Mouse (Mus musculus): ENCODE measurements around the gene Scrn2.
A peak's percentile ranks its signal among the peaks of the same experiment; 100 is the strongest.

The Scrn2 gene

GRCm38 (mm10) chr11:97017696-97018582 is 11.8 kb upstream of the Scrn2 start:
- no peak for DNase-seq (ENCODE audit: low read depth, low spot score)

GRCm38 (mm10) chr11:97018583-97019344 is 11.0 kb upstream of the Scrn2 start:
- DNase-seq (ENCODE audit: low read depth, low spot score) = no peak

GRCm38 (mm10) chr11:97019345-97019708 is 10.4 kb upstream of the Scrn2 start:
- no peak for DNase-seq (ENCODE audit: low read depth, low spot score)

GRCm38 (mm10) chr11:97021121-97021765 is 8.5 kb upstream of the Scrn2 start:
- DNase-seq (ENCODE audit: low read depth, low spot score) = no peak

DNA sequence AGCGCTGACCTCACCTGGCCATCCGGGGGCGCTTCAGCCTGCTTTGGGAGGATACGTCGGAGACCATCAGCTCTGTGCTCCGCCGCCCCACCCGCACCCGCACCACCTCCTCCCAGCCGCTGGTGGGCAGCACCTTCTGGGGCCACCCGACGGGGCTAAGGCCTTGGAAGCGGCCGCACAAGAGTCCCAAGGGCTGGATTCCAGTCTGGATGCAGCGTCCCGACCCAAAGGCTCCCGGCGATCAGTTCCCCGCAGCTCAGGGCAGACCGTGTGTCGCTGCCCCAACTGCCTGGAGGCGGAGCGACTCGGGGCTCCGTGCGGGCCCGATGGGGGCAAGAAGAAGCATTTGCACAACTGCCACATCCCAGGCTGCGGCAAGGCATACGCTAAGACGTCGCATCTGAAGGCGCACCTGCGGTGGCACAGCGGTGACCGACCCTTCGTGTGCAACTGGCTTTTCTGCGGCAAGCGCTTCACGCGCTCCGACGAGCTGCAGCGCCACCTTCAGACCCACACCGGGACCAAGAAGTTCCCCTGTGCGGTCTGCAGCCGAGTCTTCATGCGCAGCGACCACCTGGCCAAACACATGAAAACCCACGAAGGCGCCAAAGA is 7.8 kb upstream of the Scrn2 start:
- peak; percentile 80 for DNase-seq (ENCODE audit: low read depth, low spot score)

DNA sequence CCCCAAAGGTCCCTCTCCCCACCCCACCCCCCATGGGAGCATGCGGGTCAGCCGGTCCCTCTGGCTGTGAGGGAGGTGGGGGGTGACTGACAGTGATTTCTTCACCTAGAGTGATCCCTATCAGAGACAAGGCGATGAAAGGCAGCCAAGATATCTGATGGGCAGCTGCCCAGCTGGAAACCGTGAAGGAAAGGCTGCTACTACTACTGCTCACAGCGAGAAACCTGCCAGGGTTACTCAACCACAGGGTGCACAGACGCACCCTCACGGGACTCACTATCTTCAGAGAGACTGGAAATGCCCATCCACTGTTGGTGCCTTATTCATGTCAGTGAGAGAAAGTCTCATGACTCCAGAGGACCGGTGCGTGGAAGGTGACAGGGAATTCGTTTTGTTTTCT is 4.8 kb upstream of the Scrn2 start:
- DNase-seq (ENCODE audit: low read depth, low spot score) = no peak

DNA sequence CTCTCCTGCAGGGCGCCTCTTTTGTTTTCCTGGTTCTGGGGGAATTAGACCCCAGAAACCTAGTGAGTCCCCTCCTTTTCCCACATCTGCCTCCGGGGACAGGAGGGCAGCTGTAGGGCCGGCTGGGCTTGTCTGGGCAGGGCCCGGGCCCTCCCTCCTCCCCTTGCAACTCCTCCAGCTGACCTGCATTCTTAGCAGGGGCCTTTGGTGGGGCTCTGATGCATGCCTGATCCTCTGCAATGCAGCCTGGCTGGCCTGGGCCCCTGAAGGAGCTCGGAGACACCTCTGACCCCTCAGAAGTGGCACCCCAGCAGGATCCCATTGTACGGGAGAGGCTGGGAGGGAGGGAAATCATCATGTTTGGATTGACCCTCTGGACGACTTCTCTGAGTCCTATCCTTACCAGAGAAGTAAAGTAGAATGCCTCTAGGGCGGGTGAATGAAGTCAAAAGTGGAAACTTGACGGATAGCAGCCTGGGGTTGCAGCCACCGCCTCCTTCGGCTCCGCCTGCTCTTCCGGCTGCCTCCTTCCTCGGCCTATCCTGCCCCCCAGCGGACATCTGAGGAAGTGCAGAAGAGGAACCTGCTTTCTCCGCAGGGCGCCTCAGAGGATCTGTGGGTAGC is 3.9 kb upstream of the Scrn2 start:
- peak; percentile 94 for DNase-seq (ENCODE audit: low read depth, low spot score)

DNA sequence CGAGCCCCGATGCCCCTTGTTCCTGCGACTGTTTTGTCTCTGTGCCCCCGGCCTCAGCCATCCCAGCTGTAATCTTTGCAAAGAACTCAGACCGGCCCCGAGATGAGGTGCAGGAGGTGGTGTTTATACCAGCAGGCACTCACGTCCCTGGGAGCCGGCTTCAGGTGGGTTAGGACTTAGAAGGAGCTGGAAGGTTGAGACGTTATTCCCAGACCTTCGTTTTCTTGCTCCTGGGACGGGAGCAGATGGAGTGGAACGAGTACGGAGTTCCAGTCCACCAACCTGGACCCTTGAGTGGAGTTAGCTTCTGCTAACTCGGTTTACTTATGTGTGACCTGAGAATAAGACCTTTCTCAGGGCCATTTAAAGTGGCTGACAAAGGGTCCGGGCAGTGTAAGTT is 688 bp downstream of the Scrn2 start:
- DNase-seq (ENCODE audit: low read depth, low spot score) = no peak

DNA sequence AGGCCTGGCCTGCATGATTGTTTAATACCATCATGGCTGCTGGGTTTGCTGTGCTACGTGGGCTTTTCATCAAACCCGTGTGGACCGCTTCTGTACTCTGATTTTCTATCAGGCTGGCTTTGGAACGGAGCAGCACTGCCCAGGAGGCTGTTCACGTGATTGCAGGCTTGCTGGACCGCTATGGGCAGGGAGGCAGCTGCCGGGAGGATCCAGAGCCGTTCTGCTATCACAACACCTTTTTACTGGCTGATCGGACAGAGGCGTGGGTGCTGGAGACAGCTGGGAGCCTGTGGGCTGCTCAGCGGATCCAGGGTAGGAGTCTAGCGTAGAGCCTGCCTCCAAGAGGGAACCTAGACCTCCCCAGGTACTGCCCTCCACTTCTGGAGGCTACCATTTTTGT is 2.2 kb downstream of the Scrn2 start:
- no peak for DNase-seq (ENCODE audit: low read depth, low spot score)

- DNase-seq (ENCODE audit: low read depth, low spot score) = no peak
These were observed 2.8 kb downstream of the Scrn2 start for GRCm38 (mm10) chr11:97032499-97032898.

DNA sequence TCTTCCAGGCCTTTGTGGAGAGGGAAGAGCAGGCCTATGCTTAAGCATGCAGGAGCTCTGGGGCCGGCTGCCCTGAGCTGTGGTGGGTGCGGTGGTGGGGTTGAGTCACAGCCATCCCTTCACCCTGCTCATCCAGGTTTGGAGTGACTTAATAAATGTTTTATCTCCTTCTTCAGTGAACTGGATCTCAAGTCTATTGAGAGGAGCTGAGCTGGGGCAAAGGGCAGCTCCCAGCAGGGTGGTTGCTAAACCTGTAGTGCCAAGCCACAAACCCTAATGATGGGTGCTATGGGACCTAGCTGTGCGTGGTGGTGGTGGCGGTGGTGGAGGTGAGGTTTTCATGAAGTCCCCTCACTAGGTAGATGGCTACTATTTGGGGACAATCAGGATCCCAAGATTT is 4.0 kb downstream of the Scrn2 start:
- DNase-seq (ENCODE audit: low read depth, low spot score) = no peak

DNA sequence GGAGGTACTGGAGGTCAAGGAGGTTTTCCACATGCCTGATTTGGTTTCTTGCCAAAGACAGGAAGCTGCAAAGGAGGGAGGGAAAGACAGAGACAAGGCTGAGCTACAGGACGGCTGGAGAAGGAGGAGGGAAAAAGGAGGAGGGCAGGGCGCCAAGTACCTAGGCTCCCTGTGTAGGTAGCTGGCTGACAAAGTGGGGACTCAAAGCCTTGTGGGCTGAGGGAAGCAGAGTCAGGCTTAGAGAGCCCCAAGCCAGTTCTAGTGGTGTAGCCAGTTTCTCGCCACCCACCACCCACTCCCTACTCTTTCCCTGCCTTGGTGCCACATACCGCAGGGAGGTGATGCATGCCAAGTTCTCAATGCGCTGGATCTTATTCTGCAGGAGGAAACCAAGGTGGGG is 6.4 kb downstream of the Scrn2 start:
- no peak for DNase-seq (ENCODE audit: low read depth, low spot score)

DNA sequence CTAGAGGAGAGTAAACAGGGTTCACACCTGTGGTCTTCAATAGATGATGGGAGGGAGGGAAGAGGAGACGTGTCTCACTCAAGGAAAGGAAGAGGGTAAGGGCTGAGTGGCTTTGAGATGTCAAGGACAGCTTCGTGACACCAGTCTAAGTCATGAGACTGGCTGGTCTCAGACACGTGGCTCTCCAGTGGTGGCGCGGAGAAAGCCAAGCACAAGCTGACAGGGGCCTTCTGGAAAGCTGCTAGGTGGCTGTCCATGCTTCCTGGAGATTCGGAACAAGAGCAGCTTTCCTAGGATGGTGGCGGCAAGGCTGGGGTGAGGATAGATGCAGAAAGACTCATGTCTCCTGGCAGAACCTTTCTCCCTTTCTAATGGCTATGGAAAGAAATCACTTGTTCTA is 9.1 kb downstream of the Scrn2 start:
- no peak for DNase-seq (ENCODE audit: low read depth, low spot score)

DNA sequence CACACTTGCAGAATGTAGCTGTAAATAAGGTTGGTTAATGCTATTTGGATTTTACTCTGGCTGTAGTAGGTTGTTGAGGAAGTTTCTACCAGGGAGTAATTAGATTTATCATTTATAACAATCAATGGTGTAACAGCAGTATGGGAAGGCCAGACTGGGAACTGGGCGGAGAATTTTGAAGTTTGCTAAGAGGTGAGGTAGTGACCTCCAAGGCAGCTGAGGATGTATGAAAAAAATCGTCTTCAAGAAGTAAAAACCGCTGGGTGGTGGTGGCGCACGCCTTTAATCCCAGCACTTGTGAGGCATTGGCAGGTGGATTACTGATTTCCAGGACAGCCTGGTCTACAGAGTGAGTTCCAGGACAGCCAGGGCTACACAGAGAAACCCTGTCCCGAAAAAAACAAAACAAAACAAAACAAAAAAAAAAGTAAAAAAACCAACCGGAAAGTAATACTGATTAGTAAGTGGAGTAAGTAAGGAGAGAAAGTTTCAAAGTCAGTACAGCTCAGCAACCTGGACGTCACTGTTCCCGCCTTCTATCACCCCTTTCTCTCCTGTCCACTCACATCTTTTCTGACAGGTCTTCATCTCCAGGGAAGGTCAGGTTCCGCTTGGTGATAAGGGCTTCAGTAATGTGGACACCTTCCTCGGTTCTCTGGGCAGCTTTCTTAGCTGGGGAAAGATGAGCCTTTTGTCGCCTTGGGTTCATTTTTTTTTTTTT is 10.7 kb downstream of the Scrn2 start:
- DNase-seq (ENCODE audit: low read depth, low spot score) = no peak

DNA sequence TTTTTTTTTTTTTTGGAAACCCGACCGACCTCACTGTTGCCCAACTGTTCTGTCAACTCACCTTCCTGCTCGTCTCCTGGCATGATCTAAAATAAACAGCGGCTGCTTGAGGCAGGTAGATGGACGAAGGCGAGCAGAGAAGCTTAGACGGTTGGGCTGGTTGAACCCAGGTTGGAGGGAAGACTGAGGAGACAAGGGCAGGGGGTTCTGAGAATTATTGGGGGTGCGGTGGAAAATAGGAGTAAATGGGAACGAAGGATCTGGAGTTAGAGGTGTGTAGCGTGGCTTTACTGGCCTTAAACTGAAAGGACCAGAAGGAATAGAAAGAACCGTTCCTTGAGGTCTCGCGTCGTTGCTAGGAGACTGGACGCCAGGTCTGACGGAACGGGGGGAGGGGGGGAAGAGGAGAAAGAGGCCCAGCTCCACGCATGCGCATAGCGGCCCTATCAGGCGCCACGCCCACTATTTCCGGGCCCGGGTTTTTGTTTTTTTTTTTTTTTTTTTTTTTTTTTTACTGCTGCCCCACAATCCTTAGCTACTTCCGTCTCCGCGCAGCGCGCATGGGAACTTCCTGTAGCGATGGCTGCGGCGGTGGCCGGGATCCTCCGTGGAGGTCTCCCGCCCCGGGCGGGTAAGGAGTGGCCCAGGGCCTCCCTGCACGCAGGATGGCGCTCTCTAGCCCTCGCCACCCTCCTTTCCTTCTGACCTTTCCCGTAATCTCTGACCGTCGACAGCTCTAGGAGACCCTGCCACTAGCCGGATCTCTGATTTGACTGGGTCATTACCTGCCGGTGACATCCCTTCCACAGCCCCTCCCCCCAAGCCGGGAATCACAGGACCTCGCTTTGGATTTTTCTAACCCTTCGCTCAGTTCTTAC is 11.5 kb downstream of the Scrn2 start, which contains the start of the genes Lrrc46 and Mrpl10:
Lrrc46 (minus strand) TSS at position 386 of the 878 bp plus-strand sequence.
Mrpl10 (plus strand) TSS at position 539 of the 878 bp plus-strand sequence.
- DNase-seq (ENCODE audit: low read depth, low spot score) = peak; percentile 92

DNA sequence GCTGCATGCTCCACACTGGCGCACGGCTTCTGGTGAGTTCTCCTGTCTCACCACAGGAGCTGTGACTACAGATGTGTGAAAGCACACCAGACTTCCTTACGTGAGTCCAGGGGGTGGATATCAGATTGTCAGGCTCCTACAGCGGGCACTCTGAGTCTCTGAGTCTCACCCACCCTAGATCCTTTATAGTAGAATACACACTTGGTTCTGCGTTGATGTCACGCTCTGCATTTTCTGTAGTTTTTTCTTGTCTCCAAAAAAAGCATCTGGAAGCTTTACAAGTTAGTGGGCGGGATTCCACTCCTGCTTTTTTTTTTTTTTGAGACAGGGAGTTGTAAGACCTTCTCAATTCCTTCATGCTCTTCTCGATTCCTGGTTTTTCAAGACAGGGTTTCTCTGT is 15.2 kb downstream of the Scrn2 start:
- no peak for DNase-seq (ENCODE audit: low read depth, low spot score)

- no peak for DNase-seq (ENCODE audit: low read depth, low spot score)
These were observed 16.1 kb downstream of the Scrn2 start for GRCm38 (mm10) chr11:97045861-97046260.

DNA sequence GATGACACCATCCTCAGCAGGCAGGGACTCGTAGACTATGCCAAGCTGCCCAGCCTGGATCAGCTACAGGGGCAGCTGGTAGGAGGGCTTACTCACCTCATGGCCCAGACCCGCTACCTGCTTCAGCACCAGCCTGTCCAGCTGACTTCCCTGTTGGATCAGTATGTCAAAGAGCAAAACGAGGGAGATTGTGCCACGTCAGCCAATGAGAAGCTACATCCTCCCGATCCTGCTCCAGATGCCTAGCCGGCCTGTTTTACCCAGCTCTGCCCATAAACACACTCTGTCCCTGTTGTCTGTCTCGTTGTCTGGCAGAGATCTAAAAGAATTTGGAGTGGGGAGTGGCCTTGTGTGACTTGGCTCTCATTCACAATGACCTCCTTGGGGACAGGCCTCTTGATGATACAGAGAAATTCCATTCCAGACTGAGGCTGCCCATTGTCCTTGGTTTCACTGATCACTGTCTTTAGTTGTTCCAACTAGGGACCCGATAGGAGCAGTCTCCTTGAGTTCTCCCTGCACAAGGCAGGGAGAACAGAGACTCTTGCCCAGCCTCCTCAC is 18.4 kb downstream of the Scrn2 start:
- no peak for DNase-seq (ENCODE audit: low read depth, low spot score)

GRCm38 (mm10) chr11:97049492-97050085 is 19.9 kb downstream of the Scrn2 start:
- DNase-seq (ENCODE audit: low read depth, low spot score) = no peak

Data from mesoderm, embryonic 11.5 days (tissue).